Mouse (Mus musculus) cerebellum, adult 2 months (tissue): ENCODE data around the gene Aldh9a1. TPM values are rescaled to one million over a fixed set of nuclear protein-coding genes. Genes with fewer than 3 reads are reported as not detected.

Experiments
- DNase-seq, 2 experiments: peaks; one replicate each; pipeline ENCODE4 v3.0.0; 2021
- H3K27ac ChIP-seq: fragments of 200-500 bp; 2 replicates; pipeline ENCODE4 v1.5.1; 2012; ENCODE audit warnings: low read length, control low read depth, inconsistent platforms; ENCODE audit not compliant: insufficient read depth
- H3K27me3 ChIP-seq: fragments of 200-500 bp; 2 replicates; pipeline ENCODE4 v1.6.1; 2012; ENCODE audit warnings: inconsistent platforms, mild to moderate bottlenecking, low read length, moderate library complexity; ENCODE audit not compliant: control insufficient read depth, insufficient read depth
- H3K4me1 ChIP-seq: fragments of 200-500 bp; 2 replicates; pipeline ENCODE4 v1.6.1; 2011; ENCODE audit warnings: low read length; ENCODE audit not compliant: control insufficient read depth, insufficient read depth
- H3K4me3 ChIP-seq: fragments of 200-500 bp; replicated peaks from 2 replicates; pipeline ENCODE3; 2011; ENCODE audit warnings: mild to moderate bottlenecking, low read depth, low read length, control low read depth; ENCODE audit not compliant: insufficient read depth
- CTCF ChIP-seq: fragments of 200-500 bp; IDR thresholded peaks from 2 replicates; pipeline ENCODE4 v1.5.1; 2011; ENCODE audit warnings: low read depth, mild to moderate bottlenecking, control low read depth, low read length, moderate library complexity, borderline replicate concordance; ENCODE audit not compliant: insufficient read depth
- POLR2A ChIP-seq: fragments of 200-500 bp; IDR thresholded peaks from 2 replicates; pipeline ENCODE4 v1.6.1; 2011; ENCODE audit warnings: low read length, control low read depth, borderline replicate concordance; ENCODE audit not compliant: insufficient read depth
- WGBS: fragments of 180-500 bp; shearing (Covaris S2); methylation state at CpG from one replicate; pipeline ENCODE4 v1.1.7; 2018; 5-methylcytosine and 5-hydroxymethylcytosine counted together
- polyA plus RNA-seq: library from polyadenylated mRNA; depleted of rRNA; stranded (reverse); fragments of >200 nt; gene quantifications from 2 replicates; pipeline ENCODE4 v1.2.3, GENCODE M21; 2012

Aldh9a1 gene
- polyA plus RNA-seq, 1 experiment = 42.5 TPM

DNA sequence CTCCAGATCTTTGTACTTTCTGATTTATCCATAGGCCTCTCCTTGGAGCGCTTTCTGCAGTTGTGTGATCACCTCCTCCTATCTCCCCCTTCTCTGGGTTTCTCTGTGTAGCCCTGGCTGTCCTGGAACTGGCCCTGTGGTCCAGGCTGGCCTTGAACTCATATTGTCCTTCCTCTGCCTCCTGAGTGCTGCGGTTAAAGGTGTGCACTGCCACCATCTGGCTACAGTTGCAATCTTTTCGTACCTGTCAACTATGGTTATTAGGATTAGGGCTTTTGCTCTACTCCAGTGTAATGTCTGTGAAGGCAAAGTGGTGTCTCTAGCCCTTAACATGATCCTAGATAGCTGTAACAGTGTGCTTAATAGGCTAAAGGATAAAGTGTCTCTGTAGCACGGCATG lies 36.6 kb upstream of the Aldh9a1 start:
- H3K4me3 ChIP-seq = no peak overlapping the region
- H3K4me1 ChIP-seq = peaks cover 3% of the 10 kb centered on the region
- WGBS = 82% methylated on average over 4 of the region's 4 CpGs
- TF ChIP-seq POLR2A = no peak
- peak; percentile 16; the same call in 1 of the 2 replicates for TF ChIP-seq CTCF
- no peaks in the 10 kb centered on the region for H3K27me3 ChIP-seq
- H3K27ac ChIP-seq = no peak overlapping the region
- no peak for DNase-seq

DNA sequence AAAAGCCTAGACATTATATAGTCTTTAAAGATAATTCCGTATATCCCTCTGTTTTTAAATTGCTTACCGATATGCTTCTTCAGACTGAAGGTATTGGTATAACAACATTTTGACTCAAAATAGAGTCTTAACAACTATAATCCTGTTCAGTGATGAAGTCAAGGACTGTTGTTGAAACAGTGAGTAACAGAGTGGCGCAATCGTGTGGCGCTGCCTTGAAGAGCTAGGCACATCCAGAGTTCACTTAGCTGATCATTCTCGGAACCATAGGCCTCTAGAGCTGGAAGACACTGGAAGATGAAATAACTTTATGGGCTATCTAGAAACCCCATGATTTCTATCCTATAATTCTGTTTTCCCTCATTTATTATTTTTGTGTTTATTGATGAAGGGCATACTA lies 28.1 kb upstream of the Aldh9a1 start:
- DNase-seq = no peak
- no peak overlapping the region for H3K4me3 ChIP-seq
- no peaks in the 10 kb centered on the region for H3K27me3 ChIP-seq
- H3K4me1 ChIP-seq = no peaks in the 10 kb centered on the region
- no peak overlapping the region for H3K27ac ChIP-seq
- 98% methylated on average over 6 of the region's 6 CpGs for WGBS
- TF ChIP-seq POLR2A (no peak), CTCF (no peak)

DNA sequence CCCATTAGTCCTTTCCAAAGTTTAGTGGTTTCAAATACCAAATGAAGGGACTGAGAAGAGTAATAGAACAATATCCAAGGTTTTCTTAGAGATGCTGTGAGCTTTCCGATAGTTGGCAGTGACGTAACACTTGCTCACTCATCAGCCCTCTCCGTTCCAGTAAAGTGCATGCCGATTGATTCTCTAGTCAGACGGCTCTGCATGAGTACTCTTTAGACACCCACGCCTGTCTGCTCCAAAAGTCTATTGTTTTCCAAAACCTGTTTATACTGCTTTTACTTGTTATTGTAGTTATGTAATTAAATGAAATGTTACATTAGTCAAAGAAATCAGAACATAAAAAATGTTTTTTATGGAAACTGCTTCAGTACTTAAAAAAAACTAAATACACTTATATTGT lies 21.0 kb upstream of the Aldh9a1 start:
- no peak overlapping the region for H3K27ac ChIP-seq
- H3K4me3 ChIP-seq = no peak overlapping the region
- no peaks in the 10 kb centered on the region for H3K4me1 ChIP-seq
- no peak for DNase-seq
- WGBS = 85% methylated on average over 6 of the region's 6 CpGs
- TF ChIP-seq CTCF (no peak), POLR2A (no peak)
- H3K27me3 ChIP-seq = no peaks in the 10 kb centered on the region

DNA sequence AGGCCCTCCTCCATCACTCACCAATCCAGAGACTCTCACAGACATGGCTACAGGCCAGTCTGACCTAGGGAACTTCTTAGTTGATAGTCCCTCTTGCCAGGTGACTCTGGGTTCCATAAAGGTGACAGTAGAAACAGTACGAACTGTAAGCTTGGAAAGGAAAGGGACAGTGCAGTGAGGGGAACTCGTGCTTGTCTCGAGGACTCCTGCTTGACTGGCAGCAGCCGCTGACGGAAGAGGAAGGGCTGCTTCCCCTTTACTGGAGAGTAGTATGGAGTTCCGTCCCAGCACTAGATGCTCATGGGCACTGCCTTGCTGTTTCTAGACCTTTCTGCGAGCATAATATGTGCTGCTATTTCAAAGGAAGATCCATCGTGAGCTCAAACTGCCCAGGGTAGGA lies 18.7 kb upstream of the Aldh9a1 start:
- no peak for DNase-seq
- H3K4me1 ChIP-seq = no peaks in the 10 kb centered on the region
- no peak overlapping the region for H3K4me3 ChIP-seq
- no peaks in the 10 kb centered on the region for H3K27me3 ChIP-seq
- H3K27ac ChIP-seq = no peak overlapping the region
- no peak for TF ChIP-seq POLR2A
- TF ChIP-seq CTCF = no peak
- 93% methylated on average over 8 of the region's 8 CpGs for WGBS

DNA sequence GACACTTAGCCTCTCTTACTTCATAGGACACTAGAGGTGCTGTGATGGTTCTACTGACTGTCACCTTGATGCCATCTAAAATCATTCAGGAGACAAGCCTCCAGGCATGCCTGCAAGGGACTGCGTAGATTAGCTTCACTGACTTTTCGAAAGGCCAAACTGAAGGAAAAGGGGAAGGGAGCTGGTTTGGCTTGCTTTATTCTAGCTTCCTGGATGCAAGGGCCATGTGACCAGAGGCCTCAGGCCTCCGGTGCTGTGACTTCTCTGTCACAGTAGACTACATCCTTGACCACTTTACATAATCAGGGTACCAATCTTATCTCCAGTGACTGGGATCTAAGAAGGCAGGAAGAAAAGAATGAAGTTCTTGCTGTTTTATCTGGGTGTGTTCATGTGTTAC lies 13.4 kb upstream of the Aldh9a1 start:
- WGBS = 94% methylated on average over 3 of the region's 3 CpGs

DNA sequence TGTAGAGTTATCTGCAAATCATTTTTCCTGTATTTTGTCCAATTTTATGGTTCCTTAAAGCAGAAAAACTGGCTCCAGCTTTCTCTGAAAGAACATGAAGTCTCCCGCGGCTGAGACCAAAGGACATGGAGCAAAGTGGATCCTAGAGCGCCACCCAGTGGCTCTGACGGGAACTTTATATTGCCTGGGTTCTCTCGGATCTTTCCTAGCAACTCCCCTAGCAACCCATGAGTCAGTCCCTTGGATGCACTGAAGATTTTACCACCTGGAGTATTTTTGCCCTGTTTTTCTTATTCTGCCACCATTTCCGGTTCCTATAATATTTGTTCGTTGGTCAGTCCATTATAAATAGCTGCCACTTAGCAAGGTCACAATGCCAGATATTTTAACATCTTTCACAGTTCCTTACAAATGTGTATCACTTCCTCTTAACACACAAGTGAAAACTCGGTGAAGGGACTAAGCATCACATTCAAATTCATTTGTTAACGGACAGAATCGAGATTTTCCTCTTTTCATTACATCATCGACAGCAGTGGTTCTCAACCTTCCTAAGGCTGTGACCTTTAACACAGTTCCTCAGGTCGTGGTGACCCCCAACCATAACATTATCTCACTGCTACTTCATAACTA lies 12.2 kb upstream of the Aldh9a1 start:
- 22% methylated on average over 12 of the region's 12 CpGs for WGBS
- Histone ChIP-seq H3K27ac (no peak overlapping the region), H3K4me1 (peaks cover 3% of the 10 kb centered on the region), H3K27me3 (no peaks in the 10 kb centered on the region), H3K4me3 (no peak overlapping the region)
- DNase-seq = peak; percentile 82 to 88
- TF ChIP-seq CTCF = peak; percentile 91
- no peak for TF ChIP-seq POLR2A

More for the DNA sequence above, 13.4 kb upstream of the Aldh9a1 start:
- Histone ChIP-seq H3K4me3 (no peak overlapping the region), H3K27me3 (no peaks in the 10 kb centered on the region), H3K4me1 (peaks cover 3% of the 10 kb centered on the region), H3K27ac (no peak overlapping the region)
- no peak for TF ChIP-seq POLR2A
- no peak for TF ChIP-seq CTCF
- no peak for DNase-seq

DNA sequence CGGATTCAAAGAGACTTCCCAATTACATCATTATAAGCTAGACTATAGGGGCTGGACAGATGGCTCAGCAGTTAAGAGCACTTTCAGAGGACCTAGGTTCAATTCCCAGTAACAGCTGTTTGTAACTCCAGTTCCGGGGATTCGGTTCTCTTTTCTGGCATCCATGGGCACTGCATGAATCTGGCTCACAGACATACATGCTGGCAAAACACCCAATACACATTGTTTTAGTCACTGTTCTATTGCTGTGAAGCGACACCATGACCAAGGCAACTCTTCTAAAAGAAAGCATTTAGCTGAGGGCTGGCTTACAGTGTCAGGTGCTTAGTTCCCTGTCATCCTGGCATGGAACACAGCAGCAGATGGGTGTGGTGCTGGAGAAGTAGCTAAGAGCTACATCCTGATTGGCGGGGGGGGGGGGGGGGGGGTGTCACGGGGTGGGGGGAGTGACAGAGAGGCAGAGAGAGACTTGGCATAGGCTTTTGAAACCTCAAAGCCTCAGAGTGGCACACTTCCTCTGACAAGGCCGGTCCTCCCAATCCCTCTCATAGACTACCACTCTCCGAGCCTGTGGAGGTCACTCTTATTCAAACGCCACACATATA lies 10.5 kb upstream of the Aldh9a1 start:
- no peaks in the 10 kb centered on the region for H3K27me3 ChIP-seq
- 26% methylated on average over 9 of the region's 9 CpGs for WGBS
- no peak overlapping the region for H3K27ac ChIP-seq
- no peak overlapping the region for H3K4me3 ChIP-seq
- peak in 1 of 2 experiments; percentile 56 for DNase-seq
- peaks cover 3% of the 10 kb centered on the region for H3K4me1 ChIP-seq
- TF ChIP-seq POLR2A (peak; percentile 19; the same call in 1 of the 2 replicates), CTCF (no peak)
